Mouse (Mus musculus) heart, embryonic 14.5 days (tissue): ENCODE measurements around the gene Nufip2. TPM values are rescaled to one million over a fixed set of nuclear protein-coding genes. Genes with fewer than 3 reads are reported as not detected.
"Not testable (repeated sequence)": the region's sequence is repeated elsewhere in the genome, so short reads cannot be mapped to it uniquely, and the experiment has no call there.

Source experiments
- ATAC-seq: fragments of 200-750 bp; cut with Nextera tagmentation; 2 replicates; pipeline ENCODE4 v1.8.0; 2017; ENCODE audit warnings: low read depth, moderate TSS enrichment; ENCODE audit not compliant: insufficient number of reproducible peaks, insufficient read depth, low FRiP score
- H3K27ac ChIP-seq, 2 experiments: fragments of 200-500 bp in 1 of 2; fragments of 300-500 bp in 1 of 2; sonication (generic) in 1 of 2; replicated peaks in 1 of 2; 2 replicates each; pipeline ENCODE4 v1.5.1; 2012 to 2014; ENCODE audit warnings: low read depth in 2 of 2, low read length in 2 of 2, control low read depth in 1 of 2, mild to moderate bottlenecking in 1 of 2, mixed read lengths in 1 of 2; ENCODE audit not compliant: control insufficient read depth in 1 of 2, insufficient read depth in 1 of 2
- H3K27me3 ChIP-seq: fragments of 300-500 bp; sonication (generic); 2 replicates; pipeline ENCODE4 v1.6.1; 2014; ENCODE audit warnings: mild to moderate bottlenecking, low read length, control low read depth; ENCODE audit not compliant: control insufficient read depth, insufficient read depth
- H3K36me3 ChIP-seq: fragments of 300-500 bp; sonication (generic); 2 replicates; pipeline ENCODE4 v1.6.1; 2014; ENCODE audit warnings: mild to moderate bottlenecking, control low read depth, low read length, mixed read lengths; ENCODE audit not compliant: control insufficient read depth, insufficient read depth
- H3K4me1 ChIP-seq, 2 experiments: fragments of 200-500 bp in 1 of 2; fragments of 300-500 bp in 1 of 2; sonication (generic) in 1 of 2; 2 replicates each; pipeline ENCODE4 v1.6.1; 2012 to 2014; ENCODE audit warnings: low read length in 2 of 2, control low read depth in 1 of 2, mixed read lengths in 1 of 2; ENCODE audit not compliant: control insufficient read depth in 2 of 2, insufficient read depth in 2 of 2
- H3K4me2 ChIP-seq: fragments of 300-500 bp; sonication (generic); 2 replicates; pipeline ENCODE4 v1.6.1; 2014; ENCODE audit warnings: mild to moderate bottlenecking, low read length
- H3K4me3 ChIP-seq, 2 experiments: fragments of 200-500 bp in 1 of 2; fragments of 300-500 bp in 1 of 2; sonication (generic) in 1 of 2; 2 replicates each; pipeline ENCODE4 v1.5.1; 2012 to 2014; ENCODE audit warnings: low read length in 2 of 2, mild to moderate bottlenecking in 2 of 2, control low read depth in 1 of 2, low read depth in 1 of 2, moderate library complexity in 1 of 2; ENCODE audit not compliant: control insufficient read depth in 1 of 2, insufficient read depth in 1 of 2
- H3K9ac ChIP-seq: fragments of 300-500 bp; sonication (generic); 2 replicates; pipeline ENCODE4 v1.6.1; 2014; ENCODE audit warnings: mild to moderate bottlenecking, low read length
- H3K9me3 ChIP-seq: fragments of 300-500 bp; sonication (generic); 2 replicates; pipeline ENCODE4 v1.6.1; 2016; ENCODE audit warnings: low read length, control low read depth; ENCODE audit not compliant: control insufficient read depth
- WGBS: fragments of 180-500 bp; shearing (Covaris S2); extraction: QIAGEN DNeasy Blood & Tissue Kit; methylation state at CpG from one replicate; pipeline ENCODE4 v1.1.7; 2014; 5-methylcytosine and 5-hydroxymethylcytosine counted together
- polyA plus RNA-seq: library from polyadenylated mRNA; unstranded; fragments of >200 nt; fragmentation: Nextera tagmentation; extraction: Ambion mirVana; gene quantifications from 2 replicates; pipeline ENCODE4 v1.2.1, GENCODE M21; 2014

Nufip2 gene
- polyA plus RNA-seq, 1 experiment from 2014 or later, result 5.4 TPM

- Histone ChIP-seq H3K9ac (no peak overlapping the region), H3K36me3 (no peaks in the 10 kb centered on the region), H3K27me3 (no peaks in the 10 kb centered on the region), H3K4me2 (no peak overlapping the region), H3K27ac (no peak overlapping the region), H3K4me3 (no peak overlapping the region), H3K4me1 (no peaks in the 10 kb centered on the region), H3K9me3 (no peaks in the 10 kb centered on the region)
- ATAC-seq, result no peak
- WGBS, result 30% methylated on average over 6 of the region's 6 CpGs
Measured at GRCm38 (mm10) chr11:77743966-77744365, 58.0 kb downstream of the Nufip2 start.

DNA sequence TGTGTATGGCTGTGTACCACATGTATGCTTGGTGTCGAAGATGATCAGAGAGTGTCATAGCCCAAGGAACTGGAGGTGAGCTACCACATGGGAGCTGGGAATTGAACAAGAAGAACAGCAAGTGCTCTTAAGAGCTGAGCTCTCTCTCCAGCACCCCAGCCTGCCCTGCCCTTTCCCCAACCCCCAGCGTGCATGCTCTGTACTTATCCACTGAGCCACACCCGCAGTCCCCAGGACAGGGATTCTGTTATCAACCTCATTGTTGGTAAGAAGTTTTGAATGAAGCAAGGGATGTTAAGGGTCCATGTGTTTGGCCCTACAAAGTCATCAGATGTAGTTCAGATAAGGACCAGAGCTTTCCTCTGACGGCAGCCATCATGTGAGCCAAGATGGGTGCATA, 60.7 kb downstream of the Nufip2 start:
- no peak overlapping the region for H3K27ac ChIP-seq
- H3K4me1 ChIP-seq, result no peaks in the 10 kb centered on the region
- H3K4me2 ChIP-seq, result no peak overlapping the region
- no peaks in the 10 kb centered on the region for H3K27me3 ChIP-seq
- no peaks in the 10 kb centered on the region for H3K9me3 ChIP-seq
- H3K9ac ChIP-seq, result no peak overlapping the region
- no peak overlapping the region for H3K4me3 ChIP-seq
- WGBS, result 82% methylated on average over 4 of the region's 4 CpGs
- H3K36me3 ChIP-seq, result no peaks in the 10 kb centered on the region
- no peak for ATAC-seq

GRCm38 (mm10) chr11:77747103-77747502, 61.1 kb downstream of the Nufip2 start:
- not testable (repeated sequence) for H3K27me3 ChIP-seq, H3K4me3 ChIP-seq, H3K4me2 ChIP-seq, H3K4me1 ChIP-seq, H3K36me3 ChIP-seq, H3K9ac ChIP-seq, ATAC-seq, H3K27ac ChIP-seq, H3K9me3 ChIP-seq
- 87% methylated on average over 13 of the region's 15 CpGs for whole genome bisulfite sequencing

GRCm38 (mm10) chr11:77748996-77749395, 63.0 kb downstream of the Nufip2 start:
- Histone ChIP-seq H3K27ac (no peak overlapping the region), H3K36me3 (no peaks in the 10 kb centered on the region), H3K4me1 (no peaks in the 10 kb centered on the region), H3K4me3 (no peak overlapping the region), H3K9ac (no peak overlapping the region), H3K9me3 (no peaks in the 10 kb centered on the region), H3K4me2 (no peak overlapping the region), H3K27me3 (no peaks in the 10 kb centered on the region)
- WGBS, result 81% methylated on average over 5 of the region's 5 CpGs
- ATAC-seq, result no peak

- no peak overlapping the region for H3K4me2 ChIP-seq
- no peak overlapping the region for H3K4me3 ChIP-seq
- H3K27ac ChIP-seq, result no peak overlapping the region
- H3K27me3 ChIP-seq, result no peaks in the 10 kb centered on the region
- no peak for ATAC-seq
- H3K9me3 ChIP-seq, result no peaks in the 10 kb centered on the region
- WGBS, result 62% methylated on average over 5 of the region's 5 CpGs
- no peaks in the 10 kb centered on the region for H3K4me1 ChIP-seq
- no peak overlapping the region for H3K9ac ChIP-seq
- H3K36me3 ChIP-seq, result no peaks in the 10 kb centered on the region
Measured at GRCm38 (mm10) chr11:77752525-77752924, 66.6 kb downstream of the Nufip2 start.

DNA sequence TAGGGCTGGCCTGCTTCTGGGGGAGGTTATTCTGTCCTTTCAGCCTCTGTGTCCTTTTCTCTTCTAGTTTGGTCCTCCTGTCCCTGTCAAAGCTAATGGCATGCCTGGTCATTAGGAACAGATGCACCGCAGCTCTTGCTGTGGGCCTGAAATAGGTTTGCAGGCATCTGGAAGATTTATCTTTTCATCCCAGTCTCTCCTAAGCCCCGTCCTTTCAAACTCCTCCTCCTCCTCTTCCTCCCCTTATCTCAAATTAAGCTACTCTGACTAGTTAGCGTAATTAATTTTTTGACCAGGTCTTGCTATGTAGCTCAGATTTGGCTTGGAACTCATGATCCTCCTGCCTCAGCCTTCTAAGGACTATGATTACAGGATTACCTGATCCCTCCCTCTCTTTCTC, 67.5 kb downstream of the Nufip2 start:
- 47% methylated on average over 3 of the region's 3 CpGs for WGBS
- Histone ChIP-seq H3K36me3 (no peaks in the 10 kb centered on the region), H3K4me2 (no peak overlapping the region), H3K9me3 (no peaks in the 10 kb centered on the region), H3K9ac (no peak overlapping the region), H3K4me1 (no peaks in the 10 kb centered on the region), H3K27me3 (no peaks in the 10 kb centered on the region), H3K4me3 (no peak overlapping the region), H3K27ac (no peak overlapping the region)
- ATAC-seq, result no peak

- H3K27ac ChIP-seq, result no peak overlapping the region
- no peak for ATAC-seq
- WGBS, result 82% methylated on average over 4 of the region's 4 CpGs
Measured at GRCm38 (mm10) chr11:77760031-77760430, 74.1 kb downstream of the Nufip2 start.

More at GRCm38 (mm10) chr11:77760031-77760430, 74.1 kb downstream of the Nufip2 start:
- H3K4me2 ChIP-seq, result no peak overlapping the region
- H3K4me1 ChIP-seq, result peaks cover 14 to 17% of the 10 kb centered on the region in 2 experiments
- H3K36me3 ChIP-seq, result no peaks in the 10 kb centered on the region
- no peaks in the 10 kb centered on the region for H3K9me3 ChIP-seq
- no peak overlapping the region for H3K4me3 ChIP-seq
- H3K9ac ChIP-seq, result no peak overlapping the region
- no peaks in the 10 kb centered on the region for H3K27me3 ChIP-seq
